Mouse (Mus musculus) left cerebral cortex, adult 18-20 months (tissue): ENCODE measurements around the gene Arnt. TPM values are rescaled to one million over a fixed set of nuclear protein-coding genes. Genes with fewer than 3 reads are reported as not detected.
"Not testable (repeated sequence)": the region's sequence is repeated elsewhere in the genome, so short reads cannot be mapped to it uniquely, and the experiment has no call there.

Source experiments
- DNase-seq, 2 experiments: peaks; one replicate each; pipeline ENCODE4 v3.0.0; 2021 to 2022; ENCODE audit warnings: low spot score in 2 of 2, mixed read lengths in 1 of 2
- total RNA-seq, 2 experiments: library from RNA; stranded (reverse); gene quantifications; 2 replicates each; pipeline ENCODE4 v1.2.3; 2021

Gene Arnt
- total RNA-seq, 2 experiments from 2014 or later: 31.1 to 34.7 TPM

DNA sequence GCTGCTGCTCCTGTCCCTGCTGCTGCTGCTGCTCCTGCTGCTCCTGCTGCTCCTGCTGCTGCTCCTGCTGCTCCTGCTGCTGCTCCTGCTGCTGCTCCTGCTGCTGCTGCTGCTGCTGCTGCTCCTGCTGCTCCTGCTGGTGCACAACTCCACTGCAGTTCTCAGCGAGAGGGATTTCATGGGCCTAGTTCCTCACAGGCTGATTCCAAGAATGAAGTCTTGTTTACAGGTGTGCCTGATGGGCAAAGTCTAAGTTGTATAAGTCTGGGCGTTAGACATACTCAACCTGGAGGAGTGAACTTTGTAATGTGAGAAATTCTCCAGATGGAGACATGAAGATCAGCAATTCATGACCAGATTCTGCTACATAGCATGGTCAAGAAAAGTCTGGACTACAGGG lies 90.5 kb downstream of the Arnt start:
- DNase-seq: no peak

DNA sequence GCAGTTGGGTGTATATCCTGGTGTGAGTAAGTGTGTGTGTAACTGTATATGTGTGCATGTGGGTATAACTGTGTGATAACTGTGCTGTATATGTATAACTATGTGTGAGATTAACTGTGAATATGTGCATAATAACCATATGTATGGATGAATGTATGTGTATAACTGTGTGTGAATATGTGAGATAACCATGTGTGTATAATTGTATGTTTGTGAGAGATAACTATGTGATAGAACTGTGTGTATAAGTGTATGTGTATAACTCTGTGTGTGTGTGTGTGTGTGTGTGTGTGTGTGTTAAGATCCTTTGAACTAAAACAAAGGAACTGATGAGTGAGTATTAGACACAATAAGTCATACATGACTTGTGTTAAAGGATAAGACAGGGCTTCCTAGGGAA lies 91.9 kb downstream of the Arnt start:
- no peak for DNase-seq

DNA sequence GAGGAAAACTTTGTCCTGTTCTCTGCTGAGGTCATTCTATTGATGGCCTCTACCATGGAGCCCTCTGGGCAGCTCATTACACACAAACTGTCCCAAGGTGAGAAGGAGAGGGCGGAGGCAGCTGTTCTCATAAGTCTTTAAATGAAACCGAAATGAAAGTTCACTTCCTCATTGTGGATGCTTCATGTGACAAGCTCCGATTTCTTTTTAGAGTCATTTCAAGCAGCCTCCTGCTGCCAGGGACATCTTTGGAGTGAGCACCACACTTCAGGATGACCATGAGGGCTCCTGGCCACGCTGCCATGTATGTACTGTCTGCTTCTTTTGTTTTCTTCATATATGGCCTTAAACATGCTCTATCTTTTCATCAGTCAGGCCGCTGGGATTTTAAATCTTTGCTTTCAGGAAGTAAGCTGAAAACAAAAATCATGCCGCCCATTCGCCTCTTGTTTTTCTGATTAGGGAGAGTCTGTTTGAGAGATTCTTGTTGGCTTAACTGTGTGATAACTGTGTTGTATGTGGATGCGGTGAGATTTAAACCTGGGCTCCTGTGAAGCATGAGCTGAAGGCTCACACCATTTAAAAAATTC lies 92.5 kb downstream of the Arnt start, which contains the start of gene Ctss:
Gene Ctss (plus strand): TSS at position 165 of the 590 bp plus-strand sequence.
- no peak for DNase-seq

DNA sequence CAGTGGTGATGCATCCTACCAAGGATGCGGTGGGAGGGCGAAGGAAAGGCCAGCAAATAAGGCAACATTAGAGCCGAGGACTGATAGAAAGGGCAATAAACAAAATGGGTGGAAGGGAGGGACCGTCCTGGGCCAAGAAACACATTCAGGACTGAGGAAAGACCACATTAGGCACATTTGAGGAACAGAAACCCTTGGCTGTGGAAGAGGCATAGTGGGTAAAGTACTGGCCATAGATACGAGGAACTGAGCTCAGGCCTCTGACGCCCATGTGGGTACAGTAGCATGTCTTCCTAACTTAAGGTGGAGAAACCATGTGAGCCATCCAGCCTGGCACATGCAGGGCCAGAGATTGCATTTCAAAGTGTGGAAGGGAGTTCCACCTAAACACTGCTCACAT lies 95.6 kb downstream of the Arnt start:
- DNase-seq: no peak

DNA sequence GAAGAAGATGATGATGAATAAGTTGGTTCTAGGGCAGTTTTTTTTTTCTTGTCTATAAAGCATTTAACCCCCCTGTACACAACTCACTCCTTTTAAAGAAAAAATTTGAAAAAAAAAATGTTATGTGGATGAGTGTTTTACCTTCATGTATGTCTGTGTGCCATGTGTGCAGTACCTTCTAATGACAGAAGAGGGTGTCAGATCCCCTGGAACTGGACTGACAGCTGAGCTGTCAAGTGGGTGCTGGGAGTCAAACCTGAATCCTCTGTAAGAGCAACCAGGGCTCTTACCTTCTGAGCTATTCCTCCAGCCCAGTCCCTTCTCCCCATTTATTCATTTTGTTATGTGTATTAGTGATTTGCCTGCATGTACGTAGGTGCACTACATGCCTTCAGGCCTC lies 96.8 kb downstream of the Arnt start:
- DNase-seq: no peak

DNA sequence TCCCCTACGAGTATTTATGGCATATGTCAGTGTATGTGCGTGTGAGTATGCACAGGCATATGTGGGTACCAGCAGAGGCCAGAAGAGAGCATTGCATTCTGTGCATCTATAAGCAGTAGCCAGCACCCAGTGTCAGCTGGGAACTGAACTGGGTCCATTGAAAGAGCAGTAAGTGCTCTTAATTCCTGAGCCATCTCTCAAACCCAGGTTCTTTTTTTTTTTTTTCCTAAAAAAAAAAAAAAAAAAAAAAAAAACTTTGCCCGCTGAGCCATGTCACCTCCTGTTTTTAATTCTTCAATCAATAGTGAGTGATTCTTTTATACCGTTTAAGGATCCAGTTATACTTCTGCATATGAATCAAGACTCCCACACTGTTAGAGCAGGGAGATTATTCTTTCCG lies 99.2 kb downstream of the Arnt start:
- no peak for DNase-seq

DNA sequence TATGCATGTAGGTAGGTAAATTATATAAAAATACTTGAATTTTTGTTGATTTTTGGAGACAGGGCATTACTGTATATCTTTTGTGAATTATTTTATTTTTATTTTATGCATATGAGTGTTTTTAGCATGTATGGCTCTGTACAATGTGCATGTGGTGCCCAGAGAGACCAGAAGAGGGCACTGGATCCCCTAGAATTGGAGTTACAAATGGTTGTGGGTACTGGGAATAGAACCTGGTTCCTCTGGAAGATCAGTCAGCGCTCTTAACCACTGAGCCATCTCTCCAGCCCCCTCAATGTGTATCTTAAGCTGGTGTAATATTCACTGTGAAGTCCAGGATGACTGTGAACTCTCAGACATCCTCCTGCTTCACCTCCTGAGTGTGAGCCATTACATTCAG lies 100.7 kb downstream of the Arnt start:
- DNase-seq: no peak

DNA sequence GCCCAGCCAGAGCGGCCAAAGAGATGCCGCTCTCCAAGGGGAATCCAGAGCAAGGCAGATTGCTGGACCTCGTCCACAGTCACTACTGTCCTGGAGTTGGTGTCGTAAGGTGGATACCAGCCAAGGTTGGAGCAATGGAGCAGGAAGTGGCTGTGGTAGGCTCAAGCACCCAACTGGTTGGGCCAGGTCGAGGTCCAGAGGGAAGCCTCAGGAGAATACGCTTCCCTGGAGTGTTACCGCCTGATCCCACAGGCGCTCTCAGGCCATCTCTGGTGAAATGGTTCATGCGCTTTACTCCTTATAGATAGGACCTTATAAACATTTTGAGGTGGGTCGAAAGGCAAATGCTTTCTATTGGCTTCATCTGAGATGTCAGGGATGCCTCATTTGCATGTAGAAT lies 104.7 kb downstream of the Arnt start:
- DNase-seq: no peak

DNA sequence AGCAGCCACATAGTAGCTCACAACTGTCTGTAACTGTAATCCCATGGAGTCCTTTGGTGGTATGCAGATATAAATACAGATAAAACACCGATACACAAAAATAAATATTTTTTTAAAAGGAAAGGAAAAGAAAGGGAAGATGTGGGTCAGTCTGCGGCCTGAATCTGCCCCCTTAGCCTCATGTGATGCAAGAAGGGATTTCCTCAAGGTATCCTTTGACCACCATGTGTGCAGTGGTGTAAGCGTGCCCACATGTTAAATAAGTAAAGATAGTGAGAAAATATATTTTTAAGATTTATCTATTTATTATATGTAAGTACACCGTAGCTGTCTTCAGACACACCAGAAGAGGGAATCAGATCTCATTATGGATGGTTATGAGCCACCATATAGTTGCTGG lies 105.6 kb downstream of the Arnt start:
- no peak for DNase-seq

DNA sequence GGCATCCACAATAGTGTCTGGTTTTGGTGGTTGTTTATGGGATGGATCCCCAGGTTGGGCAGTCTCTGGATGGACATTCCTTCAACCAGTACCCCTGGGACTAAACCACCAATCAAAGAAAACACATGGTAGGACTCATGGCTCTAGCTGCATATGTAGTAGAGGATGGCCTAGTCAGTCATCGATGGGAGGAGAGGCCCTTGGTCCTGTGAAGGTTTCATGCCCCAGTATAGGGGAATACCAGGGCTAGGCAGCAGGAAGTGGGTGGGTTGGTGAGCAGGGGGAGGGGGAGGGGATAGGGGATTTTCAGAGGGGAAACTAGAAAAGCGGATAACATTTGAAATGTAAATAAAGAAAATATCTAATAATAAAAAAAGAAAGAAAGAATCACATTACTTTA lies 107.0 kb downstream of the Arnt start:
- not testable (repeated sequence) for DNase-seq

DNA sequence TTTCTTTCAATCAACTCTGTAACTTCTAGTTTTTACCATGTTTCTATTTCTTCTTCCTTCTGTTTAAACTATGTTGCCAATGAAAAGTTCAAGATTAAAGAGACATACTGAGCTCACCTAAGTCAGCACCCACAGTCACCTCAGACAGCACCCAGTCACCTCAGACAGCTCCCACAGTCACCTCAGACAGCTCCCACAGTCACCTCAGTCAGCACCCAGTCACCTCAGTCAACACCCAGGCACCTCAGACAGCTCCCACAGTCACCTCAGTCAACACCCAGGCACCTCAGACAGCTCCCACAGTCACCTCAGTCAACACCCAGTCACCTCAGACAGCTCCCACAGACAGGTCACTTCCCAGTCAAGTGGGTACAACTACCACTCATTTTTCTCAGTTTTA lies 108.0 kb downstream of the Arnt start:
- DNase-seq: no peak

DNA sequence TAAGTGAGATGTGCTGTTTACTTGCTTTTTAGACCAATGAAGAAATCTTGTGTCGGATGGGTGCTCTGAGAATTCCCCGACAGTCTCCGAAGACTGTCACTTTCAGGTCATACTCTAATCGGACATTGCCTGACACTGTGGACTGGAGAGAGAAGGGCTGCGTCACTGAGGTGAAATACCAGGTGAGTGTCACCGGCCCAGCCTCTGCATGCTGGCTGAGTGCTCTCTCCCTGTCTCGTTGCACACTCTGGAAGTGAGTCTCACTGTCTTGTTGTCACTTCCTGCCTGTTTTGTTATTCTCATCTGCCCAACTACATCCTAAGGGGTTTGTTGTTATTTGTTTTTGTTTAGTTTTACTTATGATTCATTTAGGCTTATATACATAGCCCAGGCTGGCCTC lies 108.8 kb downstream of the Arnt start:
- DNase-seq: no peak

Other genes with a start within 250 kb of the Arnt start
- 10 to 100 TPM in 1 of 2 experiments, 1 to 10 TPM in 1; 9.6 to 10.4 TPM for gene Gabpb2, start 216.5 kb upstream of the Arnt start, total RNA-seq
- gene Cdc42se1, start 205.7 kb upstream of the Arnt start, total RNA-seq: 10 to 100 TPM; 57.0 to 60.1 TPM
- 100 to 1,000 TPM; 265 to 266 TPM for gene Mllt11, start 202.2 kb upstream of the Arnt start, total RNA-seq
- gene Gm128, start 192.8 kb upstream of the Arnt start, total RNA-seq: under 1 TPM in 1 of 2 experiments, not detected in 1; 0.37 TPM
- under 1 TPM in 1 of 2 experiments, not detected in 1; 0.63 TPM for gene Bnipl, start 183.2 kb upstream of the Arnt start, total RNA-seq
- 10 to 100 TPM; 17.0 to 19.7 TPM for gene Mindy1, start 153.0 kb upstream of the Arnt start, total RNA-seq
- gene Prune1, start 152.3 kb upstream of the Arnt start, total RNA-seq: 10 to 100 TPM; 24.3 to 24.4 TPM
- under 1 TPM; 0.59 to 0.91 TPM for gene Anxa9, start 127.2 kb upstream of the Arnt start, total RNA-seq
- gene Cers2, start 119.6 kb upstream of the Arnt start, total RNA-seq: 10 to 100 TPM; 42.0 to 43.5 TPM
- gene Setdb1, start 77.2 kb upstream of the Arnt start, total RNA-seq: 10 to 100 TPM; 33.1 to 34.7 TPM
- gene 4930558C23Rik, start 31.5 kb upstream of the Arnt start, total RNA-seq: not detected
- 1 to 10 TPM; 4.0 to 4.2 TPM for gene Ctsk, start 64.9 kb downstream of the Arnt start, total RNA-seq
- gene Ctss, start 92.4 kb downstream of the Arnt start, total RNA-seq: 10 to 100 TPM; 67.5 to 69.8 TPM
- not detected for gene Hormad1, start 125.3 kb downstream of the Arnt start, total RNA-seq
- 10 to 100 TPM; 18.6 to 20.4 TPM for gene Golph3l, start 154.5 kb downstream of the Arnt start, total RNA-seq
- 100 to 1,000 TPM; 351 to 360 TPM for gene Ensa, start 190.6 kb downstream of the Arnt start, total RNA-seq
- 10 to 100 TPM; 59.7 to 64.1 TPM for gene Mcl1, start 224.4 kb downstream of the Arnt start, total RNA-seq